Mouse (Mus musculus) adrenal gland (tissue): ENCODE measurements at regions not wholly inside any gene's neighbourhood (a gene's known extent, or its start where the extent isn't known, plus 50 kb on each side); places are given as distances from the start of the nearest gene placed in this dataset.

ENCODE experiments used
- intact Hi-C: fragments of 180-260 bp; cut with DNase I; formaldehyde crosslinking; loops from one replicate; pipeline ENCODE4 v1.15.1; 2025

DNA sequence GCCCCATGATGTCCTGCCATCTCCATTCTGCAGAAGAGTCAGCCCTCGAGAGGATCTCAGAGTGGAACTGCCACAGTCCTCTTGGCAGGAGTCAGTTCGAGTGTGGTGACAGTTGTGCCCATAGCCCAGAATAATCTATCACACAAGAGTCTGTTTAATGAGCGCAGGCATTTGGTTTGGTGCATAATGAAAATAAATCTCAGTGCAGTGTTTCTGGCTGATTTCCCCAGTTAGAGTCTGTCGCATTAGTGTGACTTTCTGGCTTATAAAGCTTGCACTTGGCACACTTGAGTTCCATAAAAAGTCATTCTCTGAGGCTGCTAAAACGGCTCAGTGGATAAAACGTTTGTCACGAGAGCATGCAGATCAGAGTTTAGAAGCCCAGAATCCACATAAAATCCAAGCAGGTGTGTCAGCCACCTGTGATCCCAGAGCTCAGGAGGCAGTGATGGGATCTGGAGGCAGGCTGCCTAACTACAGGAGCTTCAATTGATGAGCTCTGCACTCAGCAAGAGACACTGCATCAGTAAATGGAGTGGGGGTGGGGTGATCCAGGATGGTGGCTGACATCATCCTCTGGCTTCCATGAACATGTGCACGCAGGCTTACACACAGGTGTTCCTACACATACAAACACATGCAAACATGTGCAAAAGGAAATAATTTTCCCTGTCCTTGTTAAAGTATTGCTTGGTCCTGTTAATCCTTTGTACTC lies 578.5 kb downstream of the Plekhb2 start:
- intact Hi-C loops = no loop called here

- intact Hi-C loops = no loop called here
These were observed 579.7 kb downstream of the Plekhb2 start for GRCm38 (mm10) chr1:35429471-35429870.

DNA sequence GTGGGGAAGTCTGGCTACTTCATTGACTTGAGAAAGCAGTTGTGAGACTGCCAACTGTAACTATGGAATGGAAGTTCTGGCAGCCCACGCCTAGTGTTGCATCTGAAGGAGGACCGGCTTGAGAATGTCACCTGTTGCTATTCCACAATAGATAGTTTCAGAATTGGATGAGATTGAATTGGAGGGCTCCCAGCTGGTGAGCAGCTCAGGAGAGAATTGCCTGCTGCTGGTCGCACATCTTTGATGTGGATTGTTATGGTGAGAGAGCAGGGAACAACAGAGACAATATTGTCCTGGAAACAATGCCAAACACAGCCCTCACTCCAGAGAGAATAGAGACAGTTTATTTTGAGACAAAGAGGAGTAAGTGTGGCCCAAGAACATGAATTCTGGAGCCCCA lies 585.9 kb downstream of the Plekhb2 start:
- intact Hi-C loops = no loop called here

DNA sequence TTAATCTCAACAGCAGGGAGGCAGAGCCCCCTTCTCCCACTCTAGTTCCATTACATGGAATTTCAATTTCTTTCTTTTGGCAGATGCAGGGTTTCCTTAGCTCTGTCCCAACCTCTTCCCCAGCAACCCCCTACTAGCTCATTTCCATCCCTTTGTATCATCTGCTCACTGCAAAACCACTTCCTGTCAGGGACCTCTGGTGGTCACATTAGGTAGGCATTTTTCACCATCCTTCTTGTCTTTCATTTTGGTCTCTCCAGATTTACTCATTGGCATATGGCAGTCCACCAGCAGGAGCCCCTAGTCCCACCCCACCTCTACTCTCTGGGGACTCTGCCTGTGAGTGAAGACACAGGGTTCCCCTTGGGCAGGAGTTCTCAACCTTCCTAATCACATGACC lies 597.6 kb downstream of the Plekhb2 start:
- intact Hi-C loops = no loop called here

GRCm38 (mm10) chr1:35452441-35453107 lies 602.8 kb downstream of the Plekhb2 start:
- intact Hi-C loops = no loop called here

- intact Hi-C loops = no loop called here
These were observed 607.8 kb downstream of the Plekhb2 start for GRCm38 (mm10) chr1:35457591-35457990.

- intact Hi-C loops = loop anchor here (5.0 kb wide), 1 partner anchor 433 kb away; no protein-coding TSS in a partner anchor
These were observed 603.1 kb upstream of the Hs6st1 start for GRCm38 (mm10) chr1:35465081-35465480.

GRCm38 (mm10) chr1:35469185-35469753 lies 598.9 kb upstream of the Hs6st1 start:
- intact Hi-C loops = loop anchor here (5.0 kb wide), 1 partner anchor 437 kb away; no protein-coding TSS in a partner anchor

DNA sequence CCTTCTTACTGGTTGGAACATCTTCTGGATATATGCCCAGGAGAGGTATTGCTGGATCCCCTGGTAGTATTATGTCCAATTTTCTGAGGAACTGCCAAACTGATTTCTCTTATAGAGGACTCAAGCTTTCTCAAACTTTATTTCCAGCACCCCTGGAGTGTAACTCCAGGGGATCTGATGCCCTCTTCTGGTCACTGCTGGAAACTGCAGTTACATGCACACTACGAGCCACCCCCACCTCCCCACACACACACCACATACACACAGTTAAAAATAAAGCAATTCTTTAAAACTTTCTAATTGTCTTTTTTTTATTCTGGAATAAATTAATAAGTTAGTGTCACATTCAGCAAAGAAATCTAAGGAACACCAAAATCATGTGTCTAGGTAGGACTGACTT lies 589.9 kb upstream of the Hs6st1 start:
- intact Hi-C loops = no loop called here

GRCm38 (mm10) chr1:35495963-35496362 lies 572.2 kb upstream of the Hs6st1 start:
- intact Hi-C loops = no loop called here

DNA sequence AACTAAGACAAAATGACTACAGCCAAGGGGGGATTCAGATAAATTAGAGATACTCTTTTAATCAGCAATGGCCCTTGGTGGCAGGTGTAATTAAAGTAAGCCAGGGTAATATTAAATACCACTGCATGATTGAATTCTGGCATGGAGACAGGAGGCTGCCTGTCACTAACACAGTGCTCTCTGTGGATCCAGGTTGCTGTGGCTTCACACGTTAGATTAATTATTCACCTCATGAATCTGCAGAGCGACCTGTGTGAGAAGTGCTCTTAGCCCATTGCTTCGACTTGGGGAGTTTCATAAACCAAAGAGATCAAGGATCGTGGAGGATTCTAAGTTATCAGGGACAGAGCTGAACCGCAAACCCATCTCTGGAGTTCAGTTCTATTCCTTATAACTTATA lies 545.2 kb upstream of the Hs6st1 start:
- intact Hi-C loops = no loop called here

GRCm38 (mm10) chr1:35523790-35524362 lies 544.3 kb upstream of the Hs6st1 start:
- intact Hi-C loops = no loop called here

DNA sequence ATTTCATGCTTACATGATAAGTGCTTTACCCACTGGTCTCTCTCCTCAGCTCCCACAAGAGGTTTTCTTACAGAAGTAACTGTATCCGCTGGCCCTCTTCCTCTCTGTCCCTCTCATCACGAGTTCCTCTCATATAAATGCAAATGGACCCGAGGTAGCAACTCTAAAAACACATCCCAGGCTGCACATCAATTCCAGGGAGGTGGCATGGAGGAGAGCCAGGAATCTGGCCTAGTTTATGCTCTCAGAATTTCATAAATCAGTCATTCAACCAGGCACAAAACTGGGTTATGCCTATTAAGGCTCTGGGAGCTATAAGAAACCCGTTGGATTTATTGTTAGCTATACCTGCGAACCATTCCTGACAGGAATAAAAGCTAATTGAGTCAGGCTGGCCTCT lies 543.4 kb upstream of the Hs6st1 start:
- intact Hi-C loops = no loop called here

GRCm38 (mm10) chr1:35527750-35528476 lies 540.3 kb upstream of the Hs6st1 start:
- intact Hi-C loops = no loop called here

GRCm38 (mm10) chr1:35535470-35535869 lies 532.7 kb upstream of the Hs6st1 start:
- intact Hi-C loops = no loop called here

DNA sequence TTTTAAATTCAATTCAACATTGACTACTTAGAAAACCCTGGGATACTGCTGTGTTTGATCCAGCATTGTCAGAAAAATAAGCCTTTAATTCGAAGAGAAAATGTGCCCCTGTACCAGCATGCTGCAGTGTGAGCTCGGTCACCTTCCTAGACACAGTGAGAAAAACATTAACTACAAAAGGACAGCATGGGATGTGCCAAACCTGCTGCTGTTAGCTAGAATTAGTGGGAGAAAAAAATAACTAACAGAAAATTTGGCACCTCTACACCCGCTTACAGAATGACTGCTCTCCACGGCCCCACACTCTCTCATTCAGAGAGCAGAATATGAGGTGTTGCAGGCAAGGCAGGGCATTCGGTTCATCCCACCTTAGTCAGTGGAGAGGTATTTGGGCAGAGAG lies 531.9 kb upstream of the Hs6st1 start:
- intact Hi-C loops = no loop called here

GRCm38 (mm10) chr1:35548845-35549244 lies 519.4 kb upstream of the Hs6st1 start:
- intact Hi-C loops = no loop called here

GRCm38 (mm10) chr1:35551503-35551902 lies 516.7 kb upstream of the Hs6st1 start:
- intact Hi-C loops = no loop called here

GRCm38 (mm10) chr1:35562786-35563185 lies 505.4 kb upstream of the Hs6st1 start:
- intact Hi-C loops = no loop called here

GRCm38 (mm10) chr1:35575203-35575602 lies 493.0 kb upstream of the Hs6st1 start:
- intact Hi-C loops = no loop called here

DNA sequence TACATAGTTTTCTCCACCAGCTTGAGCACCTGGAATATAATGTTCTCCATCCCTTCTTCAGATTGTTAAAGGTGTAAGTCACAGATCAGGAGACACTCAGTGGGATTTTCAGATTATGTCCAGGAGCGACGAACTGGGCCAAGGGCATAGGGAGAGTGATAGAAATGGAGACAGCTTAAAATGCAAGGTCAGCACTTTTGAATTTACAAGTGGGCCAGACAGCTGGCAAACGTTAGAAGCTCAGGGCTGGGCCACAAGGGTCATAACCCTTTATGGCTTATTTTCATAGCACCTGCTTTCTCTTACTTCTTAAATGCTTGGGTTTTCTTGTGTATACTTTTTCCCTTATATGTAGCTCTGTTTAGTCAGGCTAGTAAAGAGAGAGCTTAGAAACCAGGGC lies 488.8 kb upstream of the Hs6st1 start:
- intact Hi-C loops = no loop called here

DNA sequence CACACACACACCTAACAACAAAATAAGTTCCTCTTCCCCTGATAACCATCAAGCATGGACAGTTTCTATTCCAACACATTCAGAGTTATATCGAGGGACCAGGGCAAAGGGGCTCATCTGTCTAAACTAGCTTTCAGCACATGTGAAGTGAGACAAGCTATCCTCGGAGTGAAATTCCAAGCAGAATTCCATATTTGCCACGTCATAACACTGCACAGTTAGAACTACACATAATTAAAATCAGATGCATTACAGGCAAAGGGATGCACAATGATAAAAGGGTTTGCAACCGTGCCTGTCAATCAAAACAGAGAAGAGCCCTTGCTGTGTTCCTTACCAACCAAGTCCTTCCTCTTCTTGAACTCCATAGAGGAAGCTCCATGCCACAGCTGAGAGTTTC lies 488.2 kb upstream of the Hs6st1 start:
- intact Hi-C loops = no loop called here
